Mouse (Mus musculus): ENCODE results near the gene Pfkfb4. TPM values are rescaled to one million over a fixed set of nuclear protein-coding genes. Genes with fewer than 3 reads are reported as not detected.
A peak's percentile ranks its signal among the peaks of the same experiment; 100 is the strongest.

The Pfkfb4 gene
- polyA plus RNA-seq, 1 experiment from 2014 or later = 7.4 TPM

- no peaks in the 10 kb centered on the region for H3K27me3 ChIP-seq (replicated peaks; ENCODE audit: control insufficient read depth, insufficient read depth, low read length)
- H3K4me2 ChIP-seq = peak within 1 kb of the TSS; percentile 93
- WGBS = 1% methylated on average over 36 of the region's 40 CpGs
- H3K36me3 ChIP-seq (ENCODE audit: control insufficient read depth, insufficient read depth, low read length) = no peaks in the 10 kb centered on the region
- peak within 1 kb of the TSS; percentile 70 for H3K9ac ChIP-seq (ENCODE audit: low read depth, low read length)
- no peaks in the 10 kb centered on the region for H3K9me3 ChIP-seq (ENCODE audit: control insufficient read depth, low read length)
- peak; percentile 85 for DNase-seq (ENCODE audit: low spot score)
- H3K27ac ChIP-seq (ENCODE audit: low read depth, low read length) = no peak within 1 kb of the TSS; the same call in 1 of the 2 replicates
- H3K4me3 ChIP-seq (ENCODE audit: low read depth, low read length) = peak within 1 kb of the TSS; percentile 72
- ATAC-seq (replicated peaks; ENCODE audit: low FRiP score) = peak; percentile 88
- peaks cover 17% of the 10 kb centered on the region for H3K4me1 ChIP-seq (replicated peaks; ENCODE audit: control insufficient read depth, insufficient read depth, low read length)
These were observed 46.7 kb downstream of the Pfkfb4 start, which contains the start of gene Shisa5 for GRCm38 (mm10) chr9:109038086-109038895. Gene Shisa5 (plus strand): TSS chr9:109038565.

GRCm38 (mm10) chr9:109038901-109039364 is 47.4 kb downstream of the Pfkfb4 start:
- H3K4me2 ChIP-seq = peak overlapping the region; percentile 93
- no peaks in the 10 kb centered on the region for H3K9me3 ChIP-seq (ENCODE audit: control insufficient read depth, low read length)
- 18% methylated on average over 8 of the region's 8 CpGs for WGBS
- H3K4me3 ChIP-seq (ENCODE audit: low read depth, low read length) = peak overlapping the region; percentile 72
- ATAC-seq (replicated peaks; ENCODE audit: low FRiP score) (peak; percentile 50), DNase-seq (ENCODE audit: low spot score) (no peak)
- H3K36me3 ChIP-seq (ENCODE audit: control insufficient read depth, insufficient read depth, low read length) = no peaks in the 10 kb centered on the region
- no peaks in the 10 kb centered on the region for H3K27me3 ChIP-seq (replicated peaks; ENCODE audit: control insufficient read depth, insufficient read depth, low read length)
- H3K27ac ChIP-seq (ENCODE audit: low read depth, low read length) = no peak overlapping the region
- H3K4me1 ChIP-seq (replicated peaks; ENCODE audit: control insufficient read depth, insufficient read depth, low read length) = peaks cover 17% of the 10 kb centered on the region
- peak overlapping the region; percentile 70 for H3K9ac ChIP-seq (ENCODE audit: low read depth, low read length)

GRCm38 (mm10) chr9:109039681-109040080 is 48.1 kb downstream of the Pfkfb4 start:
- DNase-seq (ENCODE audit: low spot score) = no peak
- no peak for ATAC-seq (replicated peaks; ENCODE audit: low FRiP score)
- H3K36me3 ChIP-seq (ENCODE audit: control insufficient read depth, insufficient read depth, low read length) = no peaks in the 10 kb centered on the region
- peak overlapping the region; percentile 93 for H3K4me2 ChIP-seq
- H3K9me3 ChIP-seq (ENCODE audit: control insufficient read depth, low read length) = no peaks in the 10 kb centered on the region
- no peak overlapping the region for H3K4me3 ChIP-seq (ENCODE audit: low read depth, low read length)
- H3K9ac ChIP-seq (ENCODE audit: low read depth, low read length) = no peak overlapping the region
- H3K27me3 ChIP-seq (replicated peaks; ENCODE audit: control insufficient read depth, insufficient read depth, low read length) = no peaks in the 10 kb centered on the region
- no peak overlapping the region for H3K27ac ChIP-seq (ENCODE audit: low read depth, low read length)
- peaks cover 17% of the 10 kb centered on the region for H3K4me1 ChIP-seq (replicated peaks; ENCODE audit: control insufficient read depth, insufficient read depth, low read length)
- 75% methylated on average over 4 of the region's 4 CpGs for WGBS

- Histone ChIP-seq H3K9me3 (ENCODE audit: control insufficient read depth, low read length) (no peaks in the 10 kb centered on the region), H3K4me2 (no peak overlapping the region), H3K4me3 (ENCODE audit: low read depth, low read length) (no peak overlapping the region), H3K27me3 (replicated peaks; ENCODE audit: control insufficient read depth, insufficient read depth, low read length) (no peaks in the 10 kb centered on the region), H3K9ac (ENCODE audit: low read depth, low read length) (no peak overlapping the region), H3K27ac (ENCODE audit: low read depth, low read length) (no peak overlapping the region), H3K36me3 (ENCODE audit: control insufficient read depth, insufficient read depth, low read length) (no peaks in the 10 kb centered on the region), H3K4me1 (replicated peaks; ENCODE audit: control insufficient read depth, insufficient read depth, low read length) (peaks cover 17% of the 10 kb centered on the region)
- 83% methylated on average over 8 of the region's 8 CpGs for WGBS
- DNase-seq (ENCODE audit: low spot score) (no peak), ATAC-seq (replicated peaks; ENCODE audit: low FRiP score) (no peak)
These were observed 48.6 kb downstream of the Pfkfb4 start for GRCm38 (mm10) chr9:109040216-109040615.

- Histone ChIP-seq H3K27ac (ENCODE audit: low read depth, low read length) (no peak overlapping the region), H3K36me3 (ENCODE audit: control insufficient read depth, insufficient read depth, low read length) (no peaks in the 10 kb centered on the region), H3K4me3 (ENCODE audit: low read depth, low read length) (no peak overlapping the region), H3K4me1 (replicated peaks; ENCODE audit: control insufficient read depth, insufficient read depth, low read length) (peaks cover 17% of the 10 kb centered on the region), H3K27me3 (replicated peaks; ENCODE audit: control insufficient read depth, insufficient read depth, low read length) (no peaks in the 10 kb centered on the region), H3K9me3 (ENCODE audit: control insufficient read depth, low read length) (no peaks in the 10 kb centered on the region), H3K9ac (ENCODE audit: low read depth, low read length) (no peak overlapping the region), H3K4me2 (no peak overlapping the region)
- DNase-seq (ENCODE audit: low spot score) = no peak
- ATAC-seq (replicated peaks; ENCODE audit: low FRiP score) = peak; percentile 43; the same call in 1 of the 2 replicates
- WGBS = 42% methylated on average over 6 of the region's 6 CpGs
These were observed 49.3 kb downstream of the Pfkfb4 start for GRCm38 (mm10) chr9:109040906-109041305.

GRCm38 (mm10) chr9:109041351-109041750 is 49.8 kb downstream of the Pfkfb4 start:
- no peak overlapping the region for H3K9ac ChIP-seq (ENCODE audit: low read depth, low read length)

GRCm38 (mm10) chr9:109046306-109046705 is 54.7 kb downstream of the Pfkfb4 start:
- DNase-seq (ENCODE audit: low spot score) (no peak), ATAC-seq (replicated peaks; ENCODE audit: low FRiP score) (peak; percentile 34; the same call in 1 of the 2 replicates)

More at GRCm38 (mm10) chr9:109041351-109041750, 49.8 kb downstream of the Pfkfb4 start:
- H3K27me3 ChIP-seq (replicated peaks; ENCODE audit: control insufficient read depth, insufficient read depth, low read length) = no peaks in the 10 kb centered on the region
- no peak for DNase-seq (ENCODE audit: low spot score)
- no peaks in the 10 kb centered on the region for H3K36me3 ChIP-seq (ENCODE audit: control insufficient read depth, insufficient read depth, low read length)
- WGBS = 80% methylated on average over 7 of the region's 7 CpGs
- no peaks in the 10 kb centered on the region for H3K9me3 ChIP-seq (ENCODE audit: control insufficient read depth, low read length)
- H3K4me2 ChIP-seq = no peak overlapping the region
- ATAC-seq (replicated peaks; ENCODE audit: low FRiP score) = no peak
- H3K27ac ChIP-seq (ENCODE audit: low read depth, low read length) = no peak overlapping the region
- H3K4me1 ChIP-seq (replicated peaks; ENCODE audit: control insufficient read depth, insufficient read depth, low read length) = peaks cover 17% of the 10 kb centered on the region
- H3K4me3 ChIP-seq (ENCODE audit: low read depth, low read length) = no peak overlapping the region

GRCm38 (mm10) chr9:109049316-109049715 is 57.7 kb downstream of the Pfkfb4 start:
- Histone ChIP-seq H3K4me2 (no peak overlapping the region), H3K36me3 (ENCODE audit: control insufficient read depth, insufficient read depth, low read length) (peaks cover 3% of the 10 kb centered on the region; the same call in 1 of the 2 replicates), H3K9ac (ENCODE audit: low read depth, low read length) (no peak overlapping the region), H3K27me3 (replicated peaks; ENCODE audit: control insufficient read depth, insufficient read depth, low read length) (no peaks in the 10 kb centered on the region), H3K9me3 (ENCODE audit: control insufficient read depth, low read length) (no peaks in the 10 kb centered on the region), H3K4me3 (ENCODE audit: low read depth, low read length) (no peak overlapping the region), H3K4me1 (replicated peaks; ENCODE audit: control insufficient read depth, insufficient read depth, low read length) (peaks cover under 1% of the 10 kb centered on the region; the same call in 1 of the 2 replicates), H3K27ac (ENCODE audit: low read depth, low read length) (no peak overlapping the region)
- WGBS = 75% methylated on average over 7 of the region's 7 CpGs
- ATAC-seq (replicated peaks; ENCODE audit: low FRiP score) (no peak), DNase-seq (ENCODE audit: low spot score) (no peak)

More at GRCm38 (mm10) chr9:109046306-109046705, 54.7 kb downstream of the Pfkfb4 start:
- no peak overlapping the region for H3K9ac ChIP-seq (ENCODE audit: low read depth, low read length)
- H3K27ac ChIP-seq (ENCODE audit: low read depth, low read length) = no peak overlapping the region
- H3K4me2 ChIP-seq = no peak overlapping the region
- no peak overlapping the region for H3K4me3 ChIP-seq (ENCODE audit: low read depth, low read length)
- H3K4me1 ChIP-seq (replicated peaks; ENCODE audit: control insufficient read depth, insufficient read depth, low read length) = no peaks in the 10 kb centered on the region
- H3K27me3 ChIP-seq (replicated peaks; ENCODE audit: control insufficient read depth, insufficient read depth, low read length) = no peaks in the 10 kb centered on the region
- no peaks in the 10 kb centered on the region for H3K36me3 ChIP-seq (ENCODE audit: control insufficient read depth, insufficient read depth, low read length)
- WGBS = 35% methylated on average over 5 of the region's 5 CpGs
- H3K9me3 ChIP-seq (ENCODE audit: control insufficient read depth, low read length) = no peaks in the 10 kb centered on the region
